Mouse (Mus musculus): ENCODE results near the gene Rpl6. TPM values are rescaled to one million over a fixed set of nuclear protein-coding genes. Genes with fewer than 3 reads are reported as not detected.

Gene Rpl6
- total and polyA plus RNA-seq, 2 experiments from 2014 or later = 362 to 463 TPM

- no peaks in the 10 kb centered on the region for H3K27me3 ChIP-seq (ENCODE audit: insufficient read depth, low read length)
- H3K4me2 ChIP-seq (ENCODE audit: low read depth, low read length, poor library complexity, severe bottlenecking) = peak within 1 kb of the TSS; percentile 81
- ATAC-seq (ENCODE audit: low FRiP score) = peak; percentile 94
- H3K9me3 ChIP-seq (ENCODE audit: low read length) = no peaks in the 10 kb centered on the region
- peak within 1 kb of the TSS; percentile 84 for H3K27ac ChIP-seq (ENCODE audit: low read depth, low read length)
- peaks cover 14% of the 10 kb centered on the region; the same call in 1 of the 2 replicates for H3K4me1 ChIP-seq (ENCODE audit: insufficient read depth, low read length)
- WGBS = under 1% methylated on average over 53 of the region's 98 CpGs
- H3K9ac ChIP-seq (replicated peaks; ENCODE audit: low read length, poor library complexity, severe bottlenecking) = peak within 1 kb of the TSS; percentile 96
- TF ChIP-seq CTCF (IDR thresholded peaks at IDR 0.05) = no peak
- peak; percentile 89 for DNase-seq (ENCODE audit: low spot score)
- H3K36me3 ChIP-seq (ENCODE audit: insufficient read depth, low read length) = no peaks in the 10 kb centered on the region
- peak within 1 kb of the TSS; percentile 95 for H3K4me3 ChIP-seq (ENCODE audit: low read depth, low read length)
These were observed 13.3 kb upstream of the Rpl6 start, which contains the start of gene Ptpn11 for GRCm38 (mm10) chr5:121190836-121191583. Ptpn11 (minus strand) TSS chr5:121191397.

- Histone ChIP-seq H3K27ac (ENCODE audit: low read depth, low read length) (peak overlapping the region; percentile 84), H3K9ac (replicated peaks; ENCODE audit: low read length, poor library complexity, severe bottlenecking) (peak overlapping the region; percentile 96), H3K36me3 (ENCODE audit: insufficient read depth, low read length) (no peaks in the 10 kb centered on the region), H3K4me1 (ENCODE audit: insufficient read depth, low read length) (peaks cover 14% of the 10 kb centered on the region; the same call in 1 of the 2 replicates), H3K9me3 (ENCODE audit: low read length) (no peaks in the 10 kb centered on the region), H3K27me3 (ENCODE audit: insufficient read depth, low read length) (no peaks in the 10 kb centered on the region), H3K4me3 (ENCODE audit: low read depth, low read length) (peak overlapping the region; percentile 95), H3K4me2 (ENCODE audit: low read depth, low read length, poor library complexity, severe bottlenecking) (peak overlapping the region; percentile 81)
- DNase-seq (ENCODE audit: low spot score) (no peak), ATAC-seq (ENCODE audit: low FRiP score) (peak; percentile 62)
- TF ChIP-seq CTCF (IDR thresholded peaks at IDR 0.05) = no peak
- 10% methylated on average over 17 of the region's 17 CpGs for WGBS
These were observed 12.7 kb upstream of the Rpl6 start for GRCm38 (mm10) chr5:121191584-121191906.

GRCm38 (mm10) chr5:121194173-121194572, 10.1 kb upstream of the Rpl6 start:
- Histone ChIP-seq H3K36me3 (ENCODE audit: insufficient read depth, low read length) (no peaks in the 10 kb centered on the region), H3K4me2 (ENCODE audit: low read depth, low read length, poor library complexity, severe bottlenecking) (no peak overlapping the region), H3K27ac (ENCODE audit: low read depth, low read length) (no peak overlapping the region), H3K27me3 (ENCODE audit: insufficient read depth, low read length) (0 out of 2 replicates have a peak, but pooled peaks cover 4% of the 10 kb centered on the region), H3K4me3 (ENCODE audit: low read depth, low read length) (no peak overlapping the region), H3K4me1 (ENCODE audit: insufficient read depth, low read length) (peaks cover 3% of the 10 kb centered on the region; the same call in 1 of the 2 replicates), H3K9me3 (ENCODE audit: low read length) (no peaks in the 10 kb centered on the region), H3K9ac (replicated peaks; ENCODE audit: low read length, poor library complexity, severe bottlenecking) (no peak overlapping the region)
- TF ChIP-seq CTCF (IDR thresholded peaks at IDR 0.05) = no peak
- ATAC-seq (ENCODE audit: low FRiP score) = no peak
- DNase-seq (ENCODE audit: low spot score) = no peak
- 22% methylated on average over 1 of the region's 1 CpGs for WGBS

- ATAC-seq (ENCODE audit: low FRiP score) (no peak), DNase-seq (ENCODE audit: low spot score) (no peak)
- no peak overlapping the region for H3K9ac ChIP-seq (replicated peaks; ENCODE audit: low read length, poor library complexity, severe bottlenecking)
- no peaks in the 10 kb centered on the region for H3K9me3 ChIP-seq (ENCODE audit: low read length)
- TF ChIP-seq CTCF (IDR thresholded peaks at IDR 0.05) = no peak
- no peaks in the 10 kb centered on the region for H3K36me3 ChIP-seq (ENCODE audit: insufficient read depth, low read length)
- H3K4me3 ChIP-seq (ENCODE audit: low read depth, low read length) = no peak overlapping the region
- 46% methylated on average over 5 of the region's 5 CpGs for WGBS
- H3K4me1 ChIP-seq (ENCODE audit: insufficient read depth, low read length) = no peaks in the 10 kb centered on the region
- H3K27me3 ChIP-seq (ENCODE audit: insufficient read depth, low read length) = 0 out of 2 replicates have a peak, but pooled peaks cover 4% of the 10 kb centered on the region
- no peak overlapping the region for H3K27ac ChIP-seq (ENCODE audit: low read depth, low read length)
- no peak overlapping the region for H3K4me2 ChIP-seq (ENCODE audit: low read depth, low read length, poor library complexity, severe bottlenecking)
These were observed 7.5 kb upstream of the Rpl6 start for GRCm38 (mm10) chr5:121196764-121197163.

GRCm38 (mm10) chr5:121197337-121197736, 6.9 kb upstream of the Rpl6 start:
- ATAC-seq (ENCODE audit: low FRiP score) (no peak), DNase-seq (ENCODE audit: low spot score) (no peak)
- TF ChIP-seq CTCF (IDR thresholded peaks at IDR 0.05) = no peak
- Histone ChIP-seq H3K4me1 (ENCODE audit: insufficient read depth, low read length) (no peaks in the 10 kb centered on the region), H3K4me2 (ENCODE audit: low read depth, low read length, poor library complexity, severe bottlenecking) (no peak overlapping the region), H3K9me3 (ENCODE audit: low read length) (no peaks in the 10 kb centered on the region), H3K4me3 (ENCODE audit: low read depth, low read length) (no peak overlapping the region), H3K36me3 (ENCODE audit: insufficient read depth, low read length) (no peaks in the 10 kb centered on the region), H3K27me3 (ENCODE audit: insufficient read depth, low read length) (0 out of 2 replicates have a peak, but pooled peaks cover 4% of the 10 kb centered on the region), H3K27ac (ENCODE audit: low read depth, low read length) (no peak overlapping the region), H3K9ac (replicated peaks; ENCODE audit: low read length, poor library complexity, severe bottlenecking) (no peak overlapping the region)
- 84% methylated on average over 2 of the region's 2 CpGs for WGBS

DNA sequence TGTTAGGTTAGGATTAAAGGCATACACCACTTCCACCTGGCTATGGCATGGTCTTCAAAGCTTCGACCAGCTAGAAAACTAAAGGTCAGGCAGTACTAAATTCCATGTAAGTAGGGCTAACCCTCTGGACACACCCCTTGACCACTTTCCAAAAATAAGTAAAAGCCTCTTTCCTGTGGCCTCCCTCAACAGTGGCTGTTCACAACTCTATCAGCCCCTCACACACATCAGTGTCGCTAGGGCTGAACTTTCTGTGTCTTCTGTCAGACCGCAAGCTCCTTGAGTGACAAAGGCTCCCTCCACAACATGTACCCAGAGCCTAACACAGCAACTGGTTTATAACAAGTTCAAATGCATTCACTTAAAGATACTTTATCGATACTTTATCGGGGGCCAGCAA, 5.9 kb upstream of the Rpl6 start:
- H3K9ac ChIP-seq (replicated peaks; ENCODE audit: low read length, poor library complexity, severe bottlenecking) = no peak overlapping the region
- H3K36me3 ChIP-seq (ENCODE audit: insufficient read depth, low read length) = no peaks in the 10 kb centered on the region
- no peak for ATAC-seq (ENCODE audit: low FRiP score)
- WGBS = 81% methylated on average over 5 of the region's 5 CpGs
- H3K4me1 ChIP-seq (ENCODE audit: insufficient read depth, low read length) = no peaks in the 10 kb centered on the region
- H3K27me3 ChIP-seq (ENCODE audit: insufficient read depth, low read length) = 0 out of 2 replicates have a peak, but pooled peaks cover 4% of the 10 kb centered on the region
- no peak overlapping the region for H3K4me2 ChIP-seq (ENCODE audit: low read depth, low read length, poor library complexity, severe bottlenecking)
- no peak for DNase-seq (ENCODE audit: low spot score)
- no peak overlapping the region for H3K4me3 ChIP-seq (ENCODE audit: low read depth, low read length)
- TF ChIP-seq CTCF (IDR thresholded peaks at IDR 0.05) = no peak
- no peak overlapping the region for H3K27ac ChIP-seq (ENCODE audit: low read depth, low read length)
- no peaks in the 10 kb centered on the region for H3K9me3 ChIP-seq (ENCODE audit: low read length)
